Mouse (Mus musculus) brain, adult 2 months (tissue): ENCODE data around the gene Trim65.

Experiments used
- DNase-seq: peaks from one replicate; pipeline ENCODE4 v3.0.0; 2011; ENCODE audit warnings: low read depth, low spot score

Gene Trim65

GRCm38 (mm10) chr11:116088741-116089394 is 42.1 kb downstream of the Trim65 start:
- DNase-seq: no peak

GRCm38 (mm10) chr11:116088188-116088587 is 42.7 kb downstream of the Trim65 start:
- DNase-seq: no peak

DNA sequence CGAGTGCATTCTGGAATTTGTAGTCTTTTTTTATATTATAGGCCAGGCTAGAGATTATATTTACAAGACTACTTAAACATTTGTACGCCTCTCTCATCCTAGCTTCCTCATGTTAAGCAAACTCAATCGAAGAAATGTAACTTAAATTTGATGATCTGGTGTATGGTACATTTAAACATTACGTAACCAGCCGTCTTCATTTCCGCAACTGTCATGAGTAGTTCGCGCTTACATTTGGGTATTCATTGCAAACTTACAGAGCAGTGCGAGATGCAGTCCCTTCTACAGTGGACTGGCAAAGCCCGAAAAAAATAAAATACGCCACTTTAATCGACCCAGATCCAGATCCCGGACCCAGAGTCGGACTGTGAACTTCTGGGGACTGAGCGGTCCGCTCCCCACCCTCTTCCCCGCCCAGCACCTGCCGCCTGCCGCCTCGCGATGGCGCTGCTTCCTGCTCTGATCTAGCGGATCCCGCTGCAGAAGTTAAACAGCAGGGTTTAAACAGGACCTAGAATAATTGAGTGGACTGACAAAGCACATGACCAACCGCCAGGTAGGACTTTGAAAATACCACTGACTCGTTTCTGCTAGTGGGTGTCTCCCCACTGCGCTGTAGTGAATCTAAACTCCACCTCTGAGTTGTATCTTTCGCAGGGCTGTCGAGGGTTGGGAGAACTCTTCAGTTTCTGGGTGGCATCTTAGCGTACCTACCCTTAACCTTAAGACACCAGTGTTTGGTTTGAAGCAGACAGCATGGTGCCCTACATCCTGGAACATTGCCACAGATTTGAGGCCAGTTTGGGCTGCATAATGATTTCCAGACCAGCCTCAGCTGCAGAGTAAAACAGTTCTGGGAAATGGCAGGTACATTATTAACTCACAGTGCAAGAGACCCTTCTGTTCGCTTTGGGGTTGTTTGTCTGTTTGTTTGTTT is 43.5 kb downstream of the Trim65 start:
- DNase-seq: peak; percentile 93

DNA sequence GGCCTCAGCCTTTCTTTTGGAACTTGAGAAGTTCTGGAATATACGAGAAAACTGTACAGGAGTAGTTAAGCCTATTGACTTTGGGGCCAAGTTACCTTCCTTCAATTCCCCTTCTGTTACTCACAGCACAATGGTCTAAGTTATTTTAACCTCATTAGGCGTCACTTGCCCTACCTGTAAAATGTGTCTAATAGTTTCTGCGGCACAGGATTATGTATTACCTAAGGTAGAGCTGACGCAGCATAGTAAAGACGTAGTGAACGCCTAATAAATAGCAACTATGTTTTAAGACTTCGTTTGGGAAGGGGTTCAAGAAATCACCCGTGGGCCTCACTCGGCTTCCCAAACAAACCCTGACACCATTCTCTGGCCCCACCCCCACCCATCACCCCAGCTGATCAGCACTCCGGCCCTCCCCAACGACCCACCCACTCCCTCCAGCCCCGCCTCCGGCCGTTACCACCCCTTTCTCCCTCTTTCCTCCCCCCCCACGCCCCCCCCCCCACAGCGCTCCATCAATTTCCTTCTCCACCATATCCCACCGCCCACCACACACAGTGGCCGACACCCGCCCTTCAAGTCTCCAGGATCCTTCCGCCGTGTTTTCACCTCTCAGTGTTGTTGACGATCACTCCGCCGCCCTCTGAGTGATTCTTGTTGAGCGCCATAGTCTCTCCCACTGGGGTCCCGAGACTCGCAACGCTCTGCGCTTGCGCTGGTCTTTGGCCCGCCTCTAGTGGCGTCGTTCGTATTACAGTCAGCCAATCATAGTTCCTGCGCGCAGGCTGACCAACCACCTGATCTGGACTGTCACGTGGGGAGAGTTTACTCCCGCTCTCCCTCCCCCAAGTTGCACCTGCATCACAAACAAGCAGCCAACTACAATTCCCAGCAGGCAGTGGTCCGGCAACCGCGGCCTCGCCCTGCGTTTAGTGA is 44.4 kb downstream of the Trim65 start, which contains the start of gene Wbp2:
TSS of gene Wbp2 (minus strand) at position 738 of the 936 bp plus-strand sequence.
- DNase-seq: peak; percentile 100

DNA sequence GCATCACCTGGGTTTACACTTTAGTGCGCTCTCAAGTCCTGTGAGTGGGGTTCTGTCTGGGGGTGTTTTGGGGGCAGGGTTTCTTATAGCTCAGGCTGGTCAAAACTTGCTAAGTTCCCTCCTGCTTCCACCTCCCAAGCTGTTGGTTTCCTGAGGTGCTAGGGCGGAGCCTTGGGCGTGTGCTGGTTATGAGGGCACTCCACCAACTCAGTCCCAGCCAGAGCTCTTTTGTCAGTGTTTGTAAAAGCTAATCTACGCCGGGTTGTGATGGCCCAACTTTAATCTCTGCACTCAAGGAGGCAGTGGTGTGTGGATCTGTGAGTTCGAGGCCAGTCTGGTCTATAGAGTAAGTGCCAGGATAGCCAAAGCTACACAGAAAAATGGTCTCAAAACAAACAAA is 46.8 kb downstream of the Trim65 start:
- no peak for DNase-seq

DNA sequence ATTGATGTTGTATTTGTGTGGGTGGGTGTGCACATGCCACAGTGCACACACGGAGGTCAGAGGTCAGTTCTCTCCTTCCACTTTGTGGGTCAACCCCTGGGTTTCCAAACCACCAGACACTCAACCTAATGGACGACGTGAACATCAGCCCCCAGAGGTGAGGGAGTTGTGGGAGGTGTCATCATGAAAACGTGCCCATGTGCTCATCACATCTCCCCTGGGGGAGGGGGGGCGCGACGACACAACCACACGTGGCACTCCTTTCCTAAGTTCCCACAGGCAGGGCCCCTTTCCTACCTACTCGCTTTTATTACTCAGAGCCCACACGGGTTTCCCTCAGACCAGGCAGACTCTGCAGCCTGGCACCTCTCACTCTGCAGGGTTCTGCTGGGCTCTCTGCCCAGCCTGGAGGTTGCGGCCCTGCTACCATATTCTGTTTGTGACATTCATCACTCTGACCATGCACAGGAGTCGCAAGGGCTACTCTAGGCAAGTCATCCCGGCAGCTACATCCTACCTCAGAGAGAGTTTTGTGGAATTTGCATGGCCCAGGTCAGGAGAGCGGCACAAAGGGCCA is 47.7 kb downstream of the Trim65 start:
- DNase-seq: no peak

DNA sequence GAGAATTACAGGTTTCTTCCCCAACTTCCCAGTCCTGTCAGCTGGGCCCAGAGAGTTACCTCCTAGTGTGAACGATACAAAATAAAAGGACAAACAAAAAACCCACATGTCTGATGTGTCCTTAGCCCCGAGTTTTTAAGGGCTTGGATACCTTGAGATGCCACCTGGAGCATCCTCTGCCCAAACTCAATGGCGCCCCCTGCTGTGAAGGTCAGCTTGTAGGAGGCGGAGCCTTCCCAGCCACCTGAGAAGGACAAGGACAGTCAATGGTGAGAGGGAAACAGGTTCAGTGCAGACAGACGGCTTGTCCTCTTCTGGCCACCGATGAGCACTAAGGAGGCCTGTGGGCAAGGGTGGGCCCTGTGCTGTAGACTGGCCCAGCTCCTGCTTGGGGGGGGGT is 49.8 kb downstream of the Trim65 start:
- peak; percentile 78 for DNase-seq

- peak; percentile 94 for DNase-seq
Observed at GRCm38 (mm10) chr11:116079511-116079910, 51.4 kb downstream of the Trim65 start.

GRCm38 (mm10) chr11:116078676-116079320 is 52.1 kb downstream of the Trim65 start:
- peak; percentile 34 for DNase-seq

GRCm38 (mm10) chr11:116078221-116078620 is 52.7 kb downstream of the Trim65 start:
- DNase-seq: peak; percentile 35

DNA sequence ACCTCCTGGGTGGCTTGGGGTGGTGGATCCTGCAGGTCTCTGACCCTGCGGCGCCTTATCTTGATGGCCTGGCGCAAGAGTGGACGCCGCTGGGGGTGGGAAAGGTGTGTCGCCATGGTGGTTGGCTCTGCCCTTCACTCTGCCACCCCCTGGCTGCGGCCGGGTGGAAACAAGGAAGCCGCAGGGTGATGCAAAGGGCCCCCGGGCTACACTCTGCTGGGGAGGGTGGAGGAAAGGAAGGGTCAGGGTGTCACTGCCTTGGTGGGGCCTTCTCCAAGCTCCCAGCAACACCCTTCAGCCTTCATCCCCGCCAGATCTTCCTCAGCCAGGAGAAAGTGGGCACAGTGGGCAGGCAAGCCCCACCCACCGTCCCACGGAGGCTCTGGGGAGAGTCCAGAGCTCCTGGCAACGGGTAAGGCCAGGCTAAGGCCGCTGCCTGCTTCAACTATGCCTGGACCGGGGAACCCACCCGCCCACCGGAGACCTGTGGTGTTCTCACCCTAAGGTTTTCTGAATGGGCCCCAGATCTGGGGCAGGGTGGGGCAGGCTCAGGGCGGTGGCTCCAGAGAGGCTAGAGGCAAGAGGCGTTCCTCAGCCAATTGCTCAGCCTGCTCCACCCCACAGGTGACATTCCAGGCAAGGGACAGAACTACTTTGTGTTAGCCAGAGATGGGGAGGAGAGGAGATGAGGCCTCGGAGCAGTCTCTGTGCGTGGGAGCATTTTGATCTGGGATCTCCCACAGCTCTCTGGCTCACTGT is 53.3 kb downstream of the Trim65 start, which contains the start of gene Unc13d:
TSS of gene Unc13d (minus strand) at position 516 of the 759 bp plus-strand sequence.
- DNase-seq: peak; percentile 67

DNA sequence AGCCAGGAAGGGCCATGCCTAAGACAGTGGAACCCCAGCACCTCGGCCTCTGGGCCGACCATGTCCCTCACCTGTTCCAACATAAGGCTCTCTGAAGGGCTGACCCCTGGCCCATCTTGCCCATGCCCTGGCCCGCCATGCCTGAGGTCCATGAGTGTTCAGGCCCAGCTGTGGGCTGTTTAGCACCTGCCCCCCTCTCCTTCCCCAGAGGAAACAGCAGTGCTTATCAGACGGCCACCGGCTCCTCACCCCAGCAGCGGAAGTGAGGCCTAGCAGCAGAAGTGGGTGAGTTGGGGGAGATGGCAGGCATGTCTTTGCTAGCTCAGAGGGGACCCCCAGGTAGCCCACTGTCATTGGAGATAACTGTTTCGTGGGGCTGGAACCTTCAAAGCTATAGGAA is 54.1 kb downstream of the Trim65 start:
- no peak for DNase-seq

DNA sequence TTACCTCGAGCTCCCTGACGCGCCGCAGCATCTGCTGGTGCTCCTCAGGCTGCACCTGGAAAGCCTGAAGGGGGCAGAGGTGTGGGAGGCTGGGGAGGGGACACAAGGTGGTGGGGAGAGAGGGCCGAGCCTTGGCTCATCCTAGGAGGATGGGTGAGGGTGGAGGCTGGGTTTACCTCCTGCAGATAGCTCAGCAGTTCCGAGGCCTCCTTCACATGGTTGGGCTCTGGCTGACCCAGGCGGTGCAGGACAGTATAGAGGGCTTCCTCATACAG is 54.7 kb downstream of the Trim65 start:
- DNase-seq: no peak

DNA sequence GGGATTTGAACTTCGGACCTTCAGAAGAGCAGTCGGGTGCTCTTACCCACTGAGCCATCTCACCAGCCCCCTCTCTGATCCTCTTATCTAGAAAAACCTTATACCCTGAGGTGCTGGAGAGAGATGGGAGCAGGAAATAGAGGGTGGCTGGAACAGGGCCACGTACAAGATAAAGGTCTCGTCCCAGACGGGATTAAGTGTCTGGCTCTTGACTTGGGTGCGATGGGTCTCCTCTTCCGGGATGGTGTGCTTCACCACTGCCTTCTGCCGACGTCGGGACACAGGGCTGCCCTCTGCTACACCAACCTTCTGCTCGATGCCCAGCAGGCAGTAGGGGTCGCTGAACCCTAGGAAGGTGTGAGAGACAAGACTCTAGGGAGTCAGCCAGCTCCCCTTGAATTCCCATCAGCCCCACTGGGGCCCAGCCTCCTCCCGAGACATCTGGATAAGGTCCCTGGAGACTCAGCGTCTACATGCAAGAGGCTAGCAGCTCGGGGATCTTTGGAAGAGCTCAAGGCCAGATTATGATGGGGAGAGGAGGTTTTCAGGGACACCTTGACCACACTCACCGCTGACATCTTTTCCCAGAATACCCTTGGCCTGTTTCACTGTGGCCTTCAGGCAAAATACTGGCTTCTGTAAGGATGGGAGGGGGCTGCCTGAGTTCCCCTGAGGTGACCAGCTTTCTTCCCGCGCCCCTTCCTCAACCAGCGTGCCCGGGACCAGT is 55.2 kb downstream of the Trim65 start:
- no peak for DNase-seq

GRCm38 (mm10) chr11:116074436-116074991 is 56.4 kb downstream of the Trim65 start:
- no peak for DNase-seq

GRCm38 (mm10) chr11:116072608-116073007 is 58.3 kb downstream of the Trim65 start:
- DNase-seq: no peak
